Mouse (Mus musculus) forebrain, embryonic 11.5 days (tissue): Measurements from ENCODE around the gene Iqck. TPM values are rescaled to one million over a fixed set of nuclear protein-coding genes. Genes with fewer than 3 reads are reported as not detected.

ENCODE experiments used
- polyA plus RNA-seq: library from polyadenylated mRNA; unstranded; fragments of >200 nt; fragmentation: Nextera tagmentation; extraction: Ambion mirVana; gene quantifications from 2 replicates; pipeline ENCODE4 v1.2.1, GENCODE M21; 2014

The Iqck gene
- polyA plus RNA-seq, 1 experiment from 2014 or later: 2.8 TPM

Other genes starting within 250 kb of the Iqck start
- 97.7 and 104 TPM in 2 replicates for gene Gde1, start 150.0 kb upstream of the Iqck start, polyA plus RNA-seq
- gene Ccp110, start 143.2 kb upstream of the Iqck start, polyA plus RNA-seq: 26.8 and 28.0 TPM in 2 replicates
- 74.9 and 75.2 TPM in 2 replicates for gene Vps35l, start 115.5 kb upstream of the Iqck start, polyA plus RNA-seq
- 127 and 129 TPM in 2 replicates for gene Knop1, start 502 bp downstream of the Iqck start, polyA plus RNA-seq
- 18.1 and 19.8 TPM in 2 replicates for gene Gprc5b, start 139.5 kb downstream of the Iqck start, polyA plus RNA-seq